Mouse (Mus musculus) MEL (cell line): ENCODE data around the gene Gsap. TPM values are rescaled to one million over a fixed set of nuclear protein-coding genes. Genes with fewer than 3 reads are reported as not detected.

Experiments
- DNase-seq: peaks from one replicate; pipeline ENCODE4 v3.0.0; 2011; ENCODE audit warnings: low read depth, low spot score
- H3K27ac ChIP-seq: 2 replicates; pipeline ENCODE4 v1.5.1; 2012; ENCODE audit warnings: low read depth, mild to moderate bottlenecking, control low read depth, low read length, moderate library complexity; ENCODE audit not compliant: control insufficient read depth
- H3K27me3 ChIP-seq, 2 experiments: fragments of 150-350 bp in 1 of 2; sonication (generic) in 1 of 2; 2 replicates each; pipeline ENCODE4 v1.6.1; 2012; ENCODE audit warnings: low read length in 2 of 2, mild to moderate bottlenecking in 2 of 2, improper control_type of control experiment in 1 of 2, moderate library complexity in 1 of 2; ENCODE audit not compliant: insufficient read depth in 2 of 2, control insufficient read depth in 1 of 2
- H3K36me3 ChIP-seq, 2 experiments: 2 replicates each; pipeline ENCODE4 v1.6.1; 2012 to 2014; ENCODE audit warnings: low read length in 2 of 2, improper control_type of control experiment in 1 of 2, inconsistent platforms in 1 of 2, mild to moderate bottlenecking in 1 of 2; ENCODE audit not compliant: insufficient read depth in 2 of 2, control insufficient read depth in 1 of 2
- H3K4me1 ChIP-seq, 2 experiments: fragments of 150-350 bp in 1 of 2; sonication (generic) in 1 of 2; 2 replicates each; pipeline ENCODE4 v1.6.1; 2012; ENCODE audit warnings: low read length in 2 of 2, improper control_type of control experiment in 1 of 2, mild to moderate bottlenecking in 1 of 2; ENCODE audit not compliant: insufficient read depth in 2 of 2, control insufficient read depth in 1 of 2
- H3K4me3 ChIP-seq, 2 experiments: fragments of 150-350 bp in 1 of 2; sonication (generic) in 1 of 2; 2 replicates each; pipeline ENCODE4 v1.5.1; 2012; ENCODE audit warnings: low read depth in 2 of 2, low read length in 2 of 2, mild to moderate bottlenecking in 2 of 2, moderate library complexity in 2 of 2, control low read depth in 1 of 2, improper control_type of control experiment in 1 of 2; ENCODE audit not compliant: control insufficient read depth in 1 of 2, insufficient read depth in 1 of 2
- H3K79me2 ChIP-seq: 2 replicates; pipeline ENCODE4 v1.6.1; 2012; ENCODE audit warnings: mild to moderate bottlenecking, low read length, moderate library complexity; ENCODE audit not compliant: control insufficient read depth, poor library complexity, insufficient read depth
- H3K9ac ChIP-seq: 2 replicates; pipeline ENCODE4 v1.6.1; 2012; ENCODE audit warnings: low read depth, mild to moderate bottlenecking, control low read depth, low read length, moderate library complexity; ENCODE audit not compliant: control insufficient read depth, poor library complexity, severe bottlenecking
- H3K9me3 ChIP-seq: fragments of 150-350 bp; sonication (generic); replicated peaks from 2 replicates; pipeline ENCODE4 v1.6.1; 2012; ENCODE audit warnings: mild to moderate bottlenecking, low read length, improper control_type of control experiment, moderate library complexity; ENCODE audit not compliant: insufficient read depth
- BHLHE40 ChIP-seq: IDR thresholded peaks from 2 replicates; pipeline ENCODE4 v1.6.1; 2012; ENCODE audit warnings: low read depth, mild to moderate bottlenecking, inconsistent platforms, low read length, improper control_type of control experiment, borderline replicate concordance
- CHD1 ChIP-seq: IDR thresholded peaks from 2 replicates; pipeline ENCODE4 v1.6.1; 2012; ENCODE audit warnings: low read depth, mild to moderate bottlenecking, inconsistent platforms, low read length, improper control_type of control experiment
- CTCF ChIP-seq, 3 experiments: IDR thresholded peaks in 2 of 3; conservative IDR thresholded peaks in 1 of 3; 2 replicates each; pipeline ENCODE4 v1.5.1; 2011 to 2012; ENCODE audit warnings: low read length in 3 of 3, low read depth in 2 of 3, mild to moderate bottlenecking in 2 of 3, improper control_type of control experiment in 1 of 3, inconsistent platforms in 1 of 3, mixed read lengths in 1 of 3, moderate library complexity in 1 of 3; ENCODE audit not compliant: control insufficient read depth in 1 of 3, insufficient read depth in 1 of 3, poor library complexity in 1 of 3, severe bottlenecking in 1 of 3
- EP300 ChIP-seq, 2 experiments: IDR thresholded peaks; 2 replicates each; pipeline ENCODE4 v1.6.1; 2011; ENCODE audit warnings: improper control_type of control experiment in 2 of 2, low read length in 2 of 2, low read depth in 1 of 2, mild to moderate bottlenecking in 1 of 2
- ETS1 ChIP-seq: IDR thresholded peaks from 2 replicates; pipeline ENCODE4 v1.6.1; 2012; ENCODE audit warnings: low read depth, mild to moderate bottlenecking, inconsistent platforms, low read length, improper control_type of control experiment, moderate library complexity
- GABPA ChIP-seq: IDR thresholded peaks from 2 replicates; pipeline ENCODE4 v1.6.1; 2012; ENCODE audit warnings: low read depth, mild to moderate bottlenecking, inconsistent platforms, low read length, improper control_type of control experiment, moderate library complexity
- GATA1 ChIP-seq: IDR thresholded peaks from 2 replicates; pipeline ENCODE4 v1.6.1; 2011; ENCODE audit warnings: low read depth, low read length, improper control_type of control experiment
- HCFC1 ChIP-seq: IDR thresholded peaks from 2 replicates; pipeline ENCODE4 v1.6.1; 2012; ENCODE audit warnings: low read depth, mild to moderate bottlenecking, inconsistent platforms, low read length, improper control_type of control experiment, moderate library complexity
- KAT2A ChIP-seq: conservative IDR thresholded peaks from 2 replicates; pipeline ENCODE4 v1.6.1; 2012; ENCODE audit warnings: low read depth, low read length, improper control_type of control experiment, inconsistent platforms
- MAX ChIP-seq: IDR thresholded peaks from 2 replicates; pipeline ENCODE4 v1.6.1; 2011; ENCODE audit warnings: low read length, improper control_type of control experiment
- MAZ ChIP-seq: IDR thresholded peaks from 2 replicates; pipeline ENCODE4 v1.6.1; 2012; ENCODE audit warnings: low read depth, mild to moderate bottlenecking, inconsistent platforms, low read length, improper control_type of control experiment
- MEF2A ChIP-seq: IDR thresholded peaks from 2 replicates; pipeline ENCODE4 v1.6.1; 2014; ENCODE audit warnings: low read depth, mild to moderate bottlenecking, inconsistent platforms, low read length, improper control_type of control experiment; ENCODE audit not compliant: poor library complexity, insufficient replicate concordance, severe bottlenecking; ENCODE audit errors: extremely low read depth
- MYB ChIP-seq: IDR thresholded peaks from 2 replicates; pipeline ENCODE4 v1.6.1; 2011; ENCODE audit warnings: mild to moderate bottlenecking, low read depth, low read length, improper control_type of control experiment
- MYC ChIP-seq: IDR thresholded peaks from 2 replicates; pipeline ENCODE4 v1.6.1; 2011; ENCODE audit warnings: low read depth, mild to moderate bottlenecking, low read length, improper control_type of control experiment, moderate library complexity
- NELFE ChIP-seq: IDR thresholded peaks from 2 replicates; pipeline ENCODE4 v1.6.1; 2011; ENCODE audit warnings: low read depth, low read length, improper control_type of control experiment
- POLR2A ChIP-seq, 2 experiments: IDR thresholded peaks; 2 replicates each; pipeline ENCODE4 v1.6.1; 2011 to 2012; ENCODE audit warnings: low read length in 2 of 2, mild to moderate bottlenecking in 2 of 2, control low read depth in 1 of 2, improper control_type of control experiment in 1 of 2, low read depth in 1 of 2, moderate library complexity in 1 of 2; ENCODE audit not compliant: control insufficient read depth in 1 of 2, insufficient read depth in 1 of 2, poor library complexity in 1 of 2
- POLR2AphosphoS2 ChIP-seq: IDR thresholded peaks from 2 replicates; pipeline ENCODE4 v1.6.1; 2011; ENCODE audit warnings: low read length, improper control_type of control experiment
- RAD21 ChIP-seq: IDR thresholded peaks from 2 replicates; pipeline ENCODE4 v1.6.1; 2011; ENCODE audit warnings: mild to moderate bottlenecking, low read depth, low read length, improper control_type of control experiment
- TAL1 ChIP-seq: IDR thresholded peaks from 2 replicates; pipeline ENCODE4 v1.6.1; 2012; ENCODE audit warnings: mild to moderate bottlenecking, inconsistent platforms, low read length, moderate library complexity, mixed read lengths
- UBTF ChIP-seq: IDR thresholded peaks from 2 replicates; pipeline ENCODE4 v1.6.1; 2012; ENCODE audit warnings: low read depth, mild to moderate bottlenecking, inconsistent platforms, low read length, improper control_type of control experiment, moderate library complexity, borderline replicate concordance; ENCODE audit not compliant: insufficient read depth
- USF1 ChIP-seq: IDR thresholded peaks from 2 replicates; pipeline ENCODE4 v1.6.1; 2014; ENCODE audit warnings: low read depth, mild to moderate bottlenecking, inconsistent platforms, low read length, improper control_type of control experiment, moderate library complexity
- USF2 ChIP-seq, 2 experiments: IDR thresholded peaks; 2 replicates each; pipeline ENCODE4 v1.6.1; 2011 to 2012; ENCODE audit warnings: improper control_type of control experiment in 2 of 2, low read length in 2 of 2, borderline replicate concordance in 1 of 2, inconsistent platforms in 1 of 2, low read depth in 1 of 2, mild to moderate bottlenecking in 1 of 2; ENCODE audit not compliant: insufficient read depth in 1 of 2
- ZKSCAN1 ChIP-seq: IDR thresholded peaks from 2 replicates; pipeline ENCODE4 v1.6.1; 2012; ENCODE audit warnings: low read depth, mild to moderate bottlenecking, inconsistent platforms, low read length, improper control_type of control experiment, moderate library complexity
- ZMIZ1 ChIP-seq: IDR thresholded peaks from 2 replicates; pipeline ENCODE4 v1.6.1; 2012; ENCODE audit warnings: low read depth, mild to moderate bottlenecking, inconsistent platforms, low read length, improper control_type of control experiment, moderate library complexity
- polyA plus RNA-seq, 2 experiments: library from polyadenylated mRNA; stranded (reverse) in 1 of 2; unstranded in 1 of 2; fragments of >175 nt in 1 of 2; fragments of >200 nt in 1 of 2; gene quantifications; 2 replicates each; pipeline versions ENCODE4 v1.2.1 to v1.2.4; 2012; ENCODE audit warnings: low replicate concordance in 2 of 2, low read depth in 1 of 2; ENCODE audit not compliant: insufficient read length in 2 of 2, insufficient read depth in 1 of 2, missing spikeins in 1 of 2
- total RNA-seq: library from RNA; depleted of rRNA; stranded (reverse); fragments of 300-350 nt; gene quantifications from 2 replicates; pipeline ENCODE4 v1.2.3, GENCODE M21; 2012

The Gsap gene
- total and polyA plus RNA-seq, 3 experiments = 0.19 to 0.22 TPM; not detected in 1

DNA sequence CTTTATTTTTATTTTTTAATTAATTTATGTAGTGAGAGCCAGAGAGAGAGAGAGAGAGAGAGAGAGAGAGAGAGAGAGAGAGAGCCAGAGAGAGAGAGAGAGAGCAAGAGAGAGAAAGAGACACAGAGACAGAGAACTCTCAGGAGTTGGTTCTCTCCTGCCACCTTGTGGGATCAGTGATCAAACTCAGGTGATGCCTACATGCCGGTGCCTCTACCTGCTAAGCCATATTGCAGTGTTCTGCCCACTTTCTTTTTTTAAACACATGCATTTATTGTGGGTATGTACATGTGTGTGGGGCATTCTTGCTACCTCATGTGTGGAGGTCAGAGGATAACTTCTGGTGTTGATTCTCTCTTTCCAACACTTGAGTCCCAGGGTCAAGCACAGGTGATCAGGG lies 32.4 kb upstream of the Gsap start (continued):
- TF ChIP-seq MYC (no peak), BHLHE40 (no peak), CHD1 (no peak), MAX (no peak)

DNA sequence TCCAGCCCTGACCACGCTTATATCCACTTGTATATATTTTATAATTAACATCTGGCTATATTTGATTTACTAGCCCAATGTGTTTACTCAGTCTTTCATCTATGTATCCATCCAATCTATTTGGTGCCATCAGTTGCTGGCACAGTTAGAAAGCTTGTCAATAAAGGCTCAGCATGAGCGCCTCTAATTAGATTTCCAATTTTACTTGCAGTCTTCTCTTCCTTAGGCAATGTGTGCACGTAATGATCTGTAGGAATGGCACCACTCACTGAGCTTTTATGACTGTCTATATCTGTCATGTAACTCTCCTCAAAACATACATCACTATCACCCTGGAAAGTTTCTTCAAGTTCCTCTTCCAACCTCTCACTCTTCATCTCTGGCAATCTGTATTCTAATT lies 29.3 kb upstream of the Gsap start:
- Histone ChIP-seq H3K27me3 (no peaks in the 10 kb centered on the region), H3K4me1 (no peaks in the 10 kb centered on the region), H3K9ac (no peak overlapping the region), H3K9me3 (no peaks in the 10 kb centered on the region), H3K4me3 (no peak overlapping the region), H3K79me2 (no peaks in the 10 kb centered on the region), H3K27ac (no peak overlapping the region), H3K36me3 (no peaks in the 10 kb centered on the region)
- TF ChIP-seq CTCF (IDR thresholded peaks at IDR 0.05 in 2 of 3, conservative IDR thresholded peaks at IDR 0.05 in 1 of 3; ENCODE audit: control insufficient read depth in 1 of 3, insufficient read depth in 1 of 3, low read depth in 2 of 3, low read length in 3 of 3, poor library complexity in 1 of 3, severe bottlenecking in 1 of 3) (no peak), ZMIZ1 (no peak), MAZ (no peak), HCFC1 (no peak), RAD21 (no peak), GATA1 (no peak), NELFE (no peak), USF1 (no peak), GABPA (no peak), POLR2A (IDR thresholded peaks at IDR 0.05; ENCODE audit: control insufficient read depth in 1 of 2, insufficient read depth in 1 of 2, low read depth in 1 of 2, low read length in 2 of 2, poor library complexity in 1 of 2) (no peak), MEF2A (no peak), TAL1 (no peak), MYB (no peak)
- DNase-seq = no peak

DNA sequence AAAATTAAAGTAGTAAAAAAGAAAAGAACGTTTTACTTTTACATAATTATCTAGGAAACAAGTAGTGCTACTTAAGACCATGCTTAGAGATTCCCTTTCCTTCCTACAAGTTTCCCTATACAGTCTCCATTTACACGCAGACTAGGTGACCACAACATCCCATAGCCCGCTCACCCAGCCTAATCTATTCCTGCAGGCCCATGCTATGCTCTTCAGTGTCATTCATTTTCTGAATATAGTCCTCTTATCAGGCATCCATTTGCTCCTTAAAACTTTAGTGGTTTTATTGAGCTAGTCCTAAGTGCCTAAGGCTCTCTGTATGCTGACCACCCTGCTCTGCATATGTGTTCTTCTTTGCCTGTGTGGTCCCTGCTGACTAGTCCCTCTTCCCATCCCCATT lies 26.5 kb upstream of the Gsap start:
- Histone ChIP-seq H3K4me1 (no peaks in the 10 kb centered on the region), H3K4me3 (no peak overlapping the region), H3K27ac (no peak overlapping the region), H3K79me2 (no peaks in the 10 kb centered on the region), H3K9ac (no peak overlapping the region), H3K36me3 (no peaks in the 10 kb centered on the region), H3K27me3 (no peaks in the 10 kb centered on the region), H3K9me3 (no peaks in the 10 kb centered on the region)
- DNase-seq = no peak
- TF ChIP-seq ETS1 (no peak), ZKSCAN1 (no peak), POLR2AphosphoS2 (no peak), USF1 (no peak), CHD1 (no peak), MAZ (no peak), UBTF (no peak), MAX (no peak), EP300 (IDR thresholded peaks at IDR 0.05; ENCODE audit: low read depth in 1 of 2, low read length in 2 of 2) (no peak), USF2 (IDR thresholded peaks at IDR 0.05; ENCODE audit: borderline replicate concordance in 1 of 2, insufficient read depth in 1 of 2, low read depth in 1 of 2, low read length in 2 of 2) (no peak), KAT2A (no peak)
